Mouse (Mus musculus) testis, postnatal 14 days (tissue): ENCODE results near the gene Arl15.

Source experiments
- DNase-seq: peaks from one replicate; pipeline ENCODE4 v3.0.0; 2021; ENCODE audit warnings: low spot score

The Arl15 gene

GRCm38 (mm10) chr13:113870403-113870802 lies 76.1 kb downstream of the Arl15 start:
- DNase-seq: no peak

GRCm38 (mm10) chr13:113871853-113872252 lies 77.5 kb downstream of the Arl15 start:
- DNase-seq: no peak

GRCm38 (mm10) chr13:113875724-113876123 lies 81.4 kb downstream of the Arl15 start:
- no peak for DNase-seq

GRCm38 (mm10) chr13:113877420-113877819 lies 83.1 kb downstream of the Arl15 start:
- no peak for DNase-seq

GRCm38 (mm10) chr13:113878571-113878970 lies 84.3 kb downstream of the Arl15 start:
- no peak for DNase-seq

GRCm38 (mm10) chr13:113879651-113880327 lies 85.5 kb downstream of the Arl15 start:
- DNase-seq: no peak

- no peak for DNase-seq
These were observed 86.4 kb downstream of the Arl15 start for GRCm38 (mm10) chr13:113880564-113881171.

GRCm38 (mm10) chr13:113882959-113883358 lies 88.7 kb downstream of the Arl15 start:
- DNase-seq: no peak

- DNase-seq: no peak
These were observed 92.8 kb downstream of the Arl15 start for GRCm38 (mm10) chr13:113887090-113887489.

- no peak for DNase-seq
These were observed 93.8 kb downstream of the Arl15 start for GRCm38 (mm10) chr13:113888126-113888525.

- DNase-seq: no peak
These were observed 94.4 kb downstream of the Arl15 start for GRCm38 (mm10) chr13:113888704-113889103.

GRCm38 (mm10) chr13:113889140-113890055 lies 95.1 kb downstream of the Arl15 start:
- no peak for DNase-seq

- no peak for DNase-seq
These were observed 102.4 kb downstream of the Arl15 start for GRCm38 (mm10) chr13:113896684-113897083.

GRCm38 (mm10) chr13:113897498-113897897 lies 103.2 kb downstream of the Arl15 start:
- DNase-seq: no peak

GRCm38 (mm10) chr13:113897951-113898350 lies 103.6 kb downstream of the Arl15 start:
- DNase-seq: no peak

GRCm38 (mm10) chr13:113901001-113901545 lies 106.8 kb downstream of the Arl15 start:
- DNase-seq: no peak

- DNase-seq: no peak
These were observed 109.0 kb downstream of the Arl15 start for GRCm38 (mm10) chr13:113903255-113903654.

GRCm38 (mm10) chr13:113911986-113912519 lies 117.7 kb downstream of the Arl15 start:
- no peak for DNase-seq

GRCm38 (mm10) chr13:113914551-113914971 lies 120.3 kb downstream of the Arl15 start:
- no peak for DNase-seq

- no peak for DNase-seq
These were observed 121.4 kb downstream of the Arl15 start for GRCm38 (mm10) chr13:113915700-113916099.

GRCm38 (mm10) chr13:113916761-113917160 lies 122.5 kb downstream of the Arl15 start:
- no peak for DNase-seq

GRCm38 (mm10) chr13:113917376-113917775 lies 123.1 kb downstream of the Arl15 start:
- DNase-seq: no peak
